Mouse (Mus musculus) embryonic fibroblast, embryonic 13.5 days (primary cell): ENCODE measurements around the gene Pkn3. TPM values are rescaled to one million over a fixed set of nuclear protein-coding genes. Genes with fewer than 3 reads are reported as not detected.
"Not testable (repeated sequence)": the region's sequence is repeated elsewhere in the genome, so short reads cannot be mapped to it uniquely, and the experiment has no call there.

Experiments used
- H3K27ac ChIP-seq: 2 replicates; pipeline ENCODE4 v1.5.1; 2012; ENCODE audit warnings: low read length, control low read depth, inconsistent platforms; ENCODE audit not compliant: insufficient read depth
- H3K4me1 ChIP-seq: 2 replicates; pipeline ENCODE4 v1.6.1; 2011; ENCODE audit warnings: low read length; ENCODE audit not compliant: control insufficient read depth, insufficient read depth
- H3K4me3 ChIP-seq: 2 replicates; pipeline ENCODE4 v1.5.1; 2011; ENCODE audit warnings: mild to moderate bottlenecking, control low read depth, low read length; ENCODE audit not compliant: insufficient read depth
- CTCF ChIP-seq: IDR thresholded peaks from 2 replicates; pipeline ENCODE4 v1.5.1; 2011; ENCODE audit warnings: mild to moderate bottlenecking, control low read depth, low read length, moderate library complexity, borderline replicate concordance; ENCODE audit not compliant: insufficient read depth
- POLR2A ChIP-seq: IDR thresholded peaks from 2 replicates; pipeline ENCODE4 v1.6.1; 2011; ENCODE audit warnings: low read depth, mild to moderate bottlenecking, control low read depth, low read length, moderate library complexity
- polyA plus RNA-seq: library from polyadenylated mRNA; stranded (reverse); fragments of >200 nt; gene quantifications from 2 replicates; pipeline ENCODE4 v1.2.4, GENCODE M21; 2011; ENCODE audit warnings: low read depth; ENCODE audit not compliant: missing spikeins, insufficient read length

Gene Pkn3
- polyA plus RNA-seq, 1 experiment: 6.5 TPM

GRCm38 (mm10) chr2:30134928-30135620, 57.6 kb downstream of the Pkn3 start:
- H3K4me3 ChIP-seq: peak overlapping the region; percentile 87
- no peak overlapping the region for H3K27ac ChIP-seq
- TF ChIP-seq POLR2A: no peak
- no peak for TF ChIP-seq CTCF
- H3K4me1 ChIP-seq: peaks cover 2% of the 10 kb centered on the region; the same call in 1 of the 2 replicates

- Histone ChIP-seq H3K27ac (no peak overlapping the region), H3K4me1 (peaks cover 2% of the 10 kb centered on the region; the same call in 1 of the 2 replicates), H3K4me3 (no peak overlapping the region)
- TF ChIP-seq POLR2A (no peak), CTCF (no peak)
These were observed 59.0 kb downstream of the Pkn3 start for GRCm38 (mm10) chr2:30136458-30136857.

- H3K27ac ChIP-seq, H3K4me3 ChIP-seq, H3K4me1 ChIP-seq: not testable (repeated sequence)
These were observed 62.5 kb downstream of the Pkn3 start for GRCm38 (mm10) chr2:30140021-30140420.

Other genes starting within 250 kb of the Pkn3 start
- gene Cercam, start 208.5 kb upstream of the Pkn3 start, polyA plus RNA-seq: 52.3 and 58.2 TPM in 2 replicates
- 69.8 and 83.2 TPM in 2 replicates for gene Odf2, start 188.5 kb upstream of the Pkn3 start, polyA plus RNA-seq
- 33.0 and 42.4 TPM in 2 replicates for gene Gle1, start 142.3 kb upstream of the Pkn3 start, polyA plus RNA-seq
- 222 and 243 TPM in 2 replicates for gene Sptan1, start 112.1 kb upstream of the Pkn3 start, polyA plus RNA-seq
- 9.2 and 10.8 TPM in 2 replicates for gene Wdr34, start 28.8 kb upstream of the Pkn3 start, polyA plus RNA-seq
- gene Set, start 20.3 kb upstream of the Pkn3 start, polyA plus RNA-seq: 457 and 582 TPM in 2 replicates
- gene Zdhhc12, start 16.0 kb downstream of the Pkn3 start, polyA plus RNA-seq: 26.8 and 30.5 TPM in 2 replicates
- 15.2 and 21.4 TPM in 2 replicates for gene Zer1, start 46.9 kb downstream of the Pkn3 start, polyA plus RNA-seq
- gene Tbc1d13, start 56.1 kb downstream of the Pkn3 start, polyA plus RNA-seq: 39.8 and 41.0 TPM in 2 replicates
- 4.7 and 6.2 TPM in 2 replicates for gene Endog, start 93.8 kb downstream of the Pkn3 start, polyA plus RNA-seq
- 20.7 and 22.8 TPM in 2 replicates for gene Spout1, start 100.8 kb downstream of the Pkn3 start, polyA plus RNA-seq
- 4.7 and 5.2 TPM in 2 replicates for gene Kyat1, start 128.2 kb downstream of the Pkn3 start, polyA plus RNA-seq
- 40.7 and 41.7 TPM in 2 replicates for gene Lrrc8a, start 160.0 kb downstream of the Pkn3 start, polyA plus RNA-seq
- 2.3 and 5.8 TPM in 2 replicates for gene Gm28035, start 162.9 kb downstream of the Pkn3 start, polyA plus RNA-seq
- 81.8 and 101 TPM in 2 replicates for gene Phyhd1, start 188.5 kb downstream of the Pkn3 start, polyA plus RNA-seq
- 37.7 and 57.8 TPM in 2 replicates for gene Gm28038, start 203.4 kb downstream of the Pkn3 start, polyA plus RNA-seq
- gene Dolk, start 208.7 kb downstream of the Pkn3 start, polyA plus RNA-seq: 20.0 and 20.7 TPM in 2 replicates
- 49.0 and 53.0 TPM in 2 replicates for gene Nup188, start 208.7 kb downstream of the Pkn3 start, polyA plus RNA-seq